Mouse (Mus musculus) heart, adult 2 months (tissue): Measurements from ENCODE around the gene Crispld2. TPM values are rescaled to one million over a fixed set of nuclear protein-coding genes. Genes with fewer than 3 reads are reported as not detected.

ENCODE experiments used
- DNase-seq, 2 experiments: peaks; one replicate each; pipeline ENCODE4 v3.0.0; 2021
- H3K27ac ChIP-seq: fragments of 200-600 bp; 2 replicates; pipeline ENCODE4 v1.8.1; 2022
- H3K27me3 ChIP-seq: fragments of 200-500 bp; 2 replicates; pipeline ENCODE4 v1.6.1; 2012; ENCODE audit warnings: mild to moderate bottlenecking, low read length, inconsistent platforms, mixed read lengths; ENCODE audit not compliant: control insufficient read depth, insufficient read depth
- H3K36me3 ChIP-seq: fragments of 200-500 bp; 2 replicates; pipeline ENCODE4 v1.6.1; 2012; ENCODE audit warnings: low read length, inconsistent platforms; ENCODE audit not compliant: control insufficient read depth, insufficient read depth
- H3K4me1 ChIP-seq: fragments of 200-500 bp; 2 replicates; pipeline ENCODE4 v1.6.1; 2011; ENCODE audit warnings: low read length; ENCODE audit not compliant: control insufficient read depth, insufficient read depth
- H3K4me3 ChIP-seq: fragments of 200-600 bp; 2 replicates; pipeline ENCODE4 v1.8.1; 2022
- H3K79me2 ChIP-seq: fragments of 200-500 bp; replicated peaks from 2 replicates; pipeline ENCODE4 v1.6.1; 2012; ENCODE audit warnings: mild to moderate bottlenecking, inconsistent platforms, low read length, moderate library complexity, mixed read lengths; ENCODE audit not compliant: control insufficient read depth, insufficient read depth
- H3K9ac ChIP-seq: fragments of 200-500 bp; 2 replicates; pipeline ENCODE4 v1.6.1; 2012; ENCODE audit warnings: low read depth, mild to moderate bottlenecking, control low read depth, inconsistent platforms, low read length, mixed read lengths
- CTCF ChIP-seq: fragments of 200-600 bp; IDR thresholded peaks from 2 replicates; pipeline ENCODE4 v1.8.1; 2022; ENCODE audit warnings: antibody characterized with exemption, mild to moderate bottlenecking, moderate library complexity
- EP300 ChIP-seq: fragments of 200-500 bp; IDR thresholded peaks from 2 replicates; pipeline ENCODE4 v1.6.1; 2011; ENCODE audit warnings: low read depth, low read length, control low read depth; ENCODE audit not compliant: insufficient read depth
- POLR2A ChIP-seq: fragments of 200-500 bp; IDR thresholded peaks from 2 replicates; pipeline ENCODE4 v1.6.1; 2011; ENCODE audit warnings: mild to moderate bottlenecking, low read depth, low read length, control low read depth; ENCODE audit not compliant: insufficient read depth
- WGBS: fragments of 180-500 bp; shearing (Covaris S2); methylation state at CpG from one replicate; pipeline ENCODE4 v1.1.7; 2018; 5-methylcytosine and 5-hydroxymethylcytosine counted together
- intact Hi-C: fragments of 180-260 bp; cut with DNase I; formaldehyde crosslinking; loops from one replicate; pipeline ENCODE4 v1.15.1; 2025
- polyA plus RNA-seq: library from polyadenylated mRNA; depleted of rRNA; stranded (reverse); fragments of >200 nt; gene quantifications from 2 replicates; pipeline ENCODE4 v1.2.3, GENCODE M21; 2012
- total RNA-seq, 2 experiments: library from RNA; stranded (reverse); gene quantifications; 2 replicates each; pipeline ENCODE4 v1.2.3; 2021

Crispld2 gene
- total and polyA plus RNA-seq, 3 experiments = 24.3 to 30.3 (median 29.9) TPM

- H3K4me1 ChIP-seq = peaks cover 6% of the 10 kb centered on the region
- H3K4me3 ChIP-seq = no peak overlapping the region
- DNase-seq = no peak
- 96% methylated on average over 8 of the region's 8 CpGs for WGBS
- TF ChIP-seq POLR2A = no peak
- TF ChIP-seq EP300 = no peak
- TF ChIP-seq CTCF = no peak
- intact Hi-C loops = no loop called here
- no peaks in the 10 kb centered on the region for H3K27me3 ChIP-seq
- H3K9ac ChIP-seq = no peak overlapping the region
- H3K36me3 ChIP-seq = no peaks in the 10 kb centered on the region
- H3K79me2 ChIP-seq = no peaks in the 10 kb centered on the region
- H3K27ac ChIP-seq = no peak overlapping the region
These were observed 73.4 kb downstream of the Crispld2 start for GRCm38 (mm10) chr8:120065611-120066010.

- Histone ChIP-seq H3K27ac (no peak overlapping the region), H3K4me3 (no peak overlapping the region)
- intact Hi-C loops = no loop called here
These were observed 74.0 kb downstream of the Crispld2 start for GRCm38 (mm10) chr8:120066226-120066625.

GRCm38 (mm10) chr8:120067936-120068668, 75.9 kb downstream of the Crispld2 start:
- Histone ChIP-seq H3K36me3 (no peaks in the 10 kb centered on the region), H3K9ac (peak overlapping the region; percentile 35; the same call in 1 of the 2 replicates), H3K27me3 (no peaks in the 10 kb centered on the region), H3K4me1 (peaks cover 10% of the 10 kb centered on the region), H3K79me2 (no peaks in the 10 kb centered on the region), H3K27ac (peak overlapping the region; percentile 60), H3K4me3 (no peak overlapping the region)
- intact Hi-C loops = no loop called here
- peak; percentile 70 to 84 for DNase-seq
- TF ChIP-seq POLR2A = peak; percentile 31; the same call in 1 of the 2 replicates
- TF ChIP-seq CTCF = no peak
- peak; percentile 84; the same call in 1 of the 2 replicates for TF ChIP-seq EP300
- WGBS = 37% methylated on average over 19 of the region's 19 CpGs

More at GRCm38 (mm10) chr8:120066226-120066625, 74.0 kb downstream of the Crispld2 start:
- Histone ChIP-seq H3K27me3 (no peaks in the 10 kb centered on the region), H3K4me1 (peaks cover 6% of the 10 kb centered on the region), H3K9ac (no peak overlapping the region), H3K36me3 (no peaks in the 10 kb centered on the region), H3K79me2 (no peaks in the 10 kb centered on the region)
- 68% methylated on average over 4 of the region's 4 CpGs for WGBS
- no peak for TF ChIP-seq CTCF
- no peak for TF ChIP-seq POLR2A
- TF ChIP-seq EP300 = no peak
- no peak for DNase-seq

- Histone ChIP-seq H3K79me2 (no peaks in the 10 kb centered on the region), H3K27ac (peak overlapping the region; percentile 41), H3K4me3 (no peak overlapping the region), H3K27me3 (no peaks in the 10 kb centered on the region), H3K36me3 (no peaks in the 10 kb centered on the region), H3K9ac (no peak overlapping the region), H3K4me1 (peaks cover 10% of the 10 kb centered on the region)
- intact Hi-C loops = loop anchor here (2.0 kb wide), 2 partner anchors 81 to 127 kb away; no protein-coding TSS in a partner anchor
- 25% methylated on average over 4 of the region's 4 CpGs for WGBS
- TF ChIP-seq POLR2A (no peak), EP300 (peak; percentile 71), CTCF (peak; percentile 99; the same call in 1 of the 2 replicates)
- DNase-seq = peak; percentile 81 to 89
These were observed 79.4 kb downstream of the Crispld2 start for GRCm38 (mm10) chr8:120071684-120072083.

DNA sequence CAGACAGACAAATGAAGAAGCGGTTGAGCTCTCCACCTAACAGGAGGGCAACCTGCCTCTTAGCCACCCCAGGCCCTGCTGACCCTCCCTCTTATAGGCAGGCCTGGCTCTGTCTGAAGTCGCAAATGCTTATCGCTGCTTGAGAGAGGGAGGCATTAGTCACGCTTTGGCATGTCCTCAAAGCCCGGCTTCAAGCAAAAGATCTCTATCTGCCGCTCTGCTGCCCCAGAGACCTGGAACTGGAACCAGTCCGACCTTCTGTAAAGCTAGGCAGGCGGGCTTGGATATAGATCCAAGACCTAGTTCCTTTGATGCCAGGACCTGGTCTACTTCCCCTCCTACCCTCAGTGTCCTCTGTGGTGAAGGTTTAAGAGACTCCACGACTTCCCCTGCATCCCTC, 80.0 kb downstream of the Crispld2 start:
- TF ChIP-seq POLR2A (no peak), CTCF (no peak), EP300 (no peak)
- DNase-seq = peak; percentile 37 to 42
- Histone ChIP-seq H3K36me3 (no peaks in the 10 kb centered on the region), H3K4me3 (no peak overlapping the region), H3K4me1 (peaks cover 10% of the 10 kb centered on the region), H3K27ac (peak overlapping the region; percentile 17; the same call in 1 of the 2 replicates), H3K27me3 (no peaks in the 10 kb centered on the region), H3K9ac (no peak overlapping the region), H3K79me2 (no peaks in the 10 kb centered on the region)
- WGBS = 72% methylated on average over 9 of the region's 9 CpGs
- intact Hi-C loops = loop anchor here (2.0 kb wide), 1 partner anchor 81 kb away; no protein-coding TSS in a partner anchor

GRCm38 (mm10) chr8:120072827-120073226, 80.6 kb downstream of the Crispld2 start:
- intact Hi-C loops = loop anchor here (2.0 kb wide), 1 partner anchor 82 kb away; no protein-coding TSS in a partner anchor
- TF ChIP-seq POLR2A = no peak
- TF ChIP-seq CTCF = no peak
- TF ChIP-seq EP300 = no peak
- 76% methylated on average over 8 of the region's 8 CpGs for WGBS
- Histone ChIP-seq H3K4me3 (no peak overlapping the region), H3K36me3 (no peaks in the 10 kb centered on the region), H3K27me3 (no peaks in the 10 kb centered on the region), H3K4me1 (peaks cover 10% of the 10 kb centered on the region), H3K9ac (no peak overlapping the region), H3K79me2 (no peaks in the 10 kb centered on the region), H3K27ac (peak overlapping the region; percentile 17; the same call in 1 of the 2 replicates)
- peak; percentile 48 to 55 for DNase-seq
